Mouse (Mus musculus) hindbrain, embryonic 11.5 days (tissue): ENCODE results near the gene Siae. TPM values are rescaled to one million over a fixed set of nuclear protein-coding genes. Genes with fewer than 3 reads are reported as not detected.

ENCODE experiments used
- ATAC-seq: fragments of 200-750 bp; cut with Nextera tagmentation; 2 replicates; pipeline ENCODE4 v1.8.0; 2017; ENCODE audit warnings: mild to moderate bottlenecking, moderate TSS enrichment, moderate library complexity; ENCODE audit not compliant: low FRiP score
- DNase-seq: peaks from one replicate; pipeline ENCODE4 v3.0.0-alpha.2; 2015; ENCODE audit warnings: low spot score
- H3K27ac ChIP-seq: fragments of 300-500 bp; sonication (generic); 2 replicates; pipeline ENCODE4 v1.5.1; 2014; ENCODE audit warnings: mild to moderate bottlenecking, low read depth, low read length
- H3K27me3 ChIP-seq: fragments of 300-500 bp; sonication (generic); 2 replicates; pipeline ENCODE4 v1.6.1; 2014; ENCODE audit warnings: mild to moderate bottlenecking, low read length, moderate library complexity, mixed read lengths; ENCODE audit not compliant: control insufficient read depth, insufficient read depth
- H3K36me3 ChIP-seq: fragments of 300-500 bp; sonication (generic); 2 replicates; pipeline ENCODE4 v1.6.1; 2014; ENCODE audit warnings: mild to moderate bottlenecking, low read length, moderate library complexity, mixed read lengths; ENCODE audit not compliant: control insufficient read depth, insufficient read depth
- H3K4me1 ChIP-seq: fragments of 300-500 bp; sonication (generic); replicated peaks from 2 replicates; pipeline ENCODE4 v1.6.1; 2014; ENCODE audit warnings: low read length, mixed read lengths; ENCODE audit not compliant: control insufficient read depth, insufficient read depth
- H3K4me2 ChIP-seq: fragments of 300-500 bp; sonication (generic); replicated peaks from 2 replicates; pipeline ENCODE4 v1.6.1; 2014; ENCODE audit warnings: mild to moderate bottlenecking, low read depth, low read length
- H3K4me3 ChIP-seq: fragments of 300-500 bp; sonication (generic); 2 replicates; pipeline ENCODE4 v1.5.1; 2014; ENCODE audit warnings: low read depth, low read length
- H3K9ac ChIP-seq: fragments of 300-500 bp; sonication (generic); 2 replicates; pipeline ENCODE4 v1.6.1; 2014; ENCODE audit warnings: low read depth, low read length
- H3K9me3 ChIP-seq: fragments of 300-500 bp; sonication (generic); 2 replicates; pipeline ENCODE4 v1.6.1; 2016; ENCODE audit warnings: low read length; ENCODE audit not compliant: control insufficient read depth
- WGBS: fragments of 180-500 bp; shearing (Covaris S2); extraction: QIAGEN DNeasy Blood & Tissue Kit; methylation state at CpG from one replicate; pipeline ENCODE4 v1.1.7; 2014; 5-methylcytosine and 5-hydroxymethylcytosine counted together
- polyA plus RNA-seq: library from polyadenylated mRNA; unstranded; fragments of >200 nt; fragmentation: Nextera tagmentation; extraction: Ambion mirVana; gene quantifications from 2 replicates; pipeline ENCODE4 v1.2.1, GENCODE M21; 2014

The Siae gene
- polyA plus RNA-seq, 1 experiment from 2014 or later: 7.8 TPM

GRCm38 (mm10) chr9:37681123-37681522 is 125.6 kb downstream of the Siae start:
- no peak overlapping the region for H3K4me3 ChIP-seq
- ATAC-seq: no peak
- no peak overlapping the region for H3K27ac ChIP-seq
- H3K27me3 ChIP-seq: no peaks in the 10 kb centered on the region
- no peaks in the 10 kb centered on the region for H3K9me3 ChIP-seq
- no peaks in the 10 kb centered on the region for H3K36me3 ChIP-seq
- H3K4me2 ChIP-seq: no peak overlapping the region
- DNase-seq: no peak
- no peak overlapping the region for H3K9ac ChIP-seq
- no peaks in the 10 kb centered on the region for H3K4me1 ChIP-seq
- 90% methylated on average over 1 of the region's 1 CpGs for WGBS

- DNase-seq: no peak
- no peak for ATAC-seq
- Histone ChIP-seq H3K9ac (no peak overlapping the region), H3K9me3 (no peaks in the 10 kb centered on the region), H3K4me3 (no peak overlapping the region), H3K4me1 (no peaks in the 10 kb centered on the region), H3K27me3 (no peaks in the 10 kb centered on the region), H3K27ac (no peak overlapping the region), H3K4me2 (no peak overlapping the region), H3K36me3 (no peaks in the 10 kb centered on the region)
- WGBS: 85% methylated on average over 3 of the region's 3 CpGs
Observed at GRCm38 (mm10) chr9:37687288-37687940, 131.9 kb downstream of the Siae start.

GRCm38 (mm10) chr9:37687941-37688303 is 132.4 kb downstream of the Siae start:
- DNase-seq (no peak), ATAC-seq (no peak)
- no peak overlapping the region for H3K9ac ChIP-seq
- H3K36me3 ChIP-seq: no peaks in the 10 kb centered on the region
- 49% methylated on average over 3 of the region's 3 CpGs for WGBS
- H3K4me3 ChIP-seq: no peak overlapping the region
- no peaks in the 10 kb centered on the region for H3K9me3 ChIP-seq
- H3K4me2 ChIP-seq: no peak overlapping the region
- no peak overlapping the region for H3K27ac ChIP-seq
- H3K4me1 ChIP-seq: no peaks in the 10 kb centered on the region
- no peaks in the 10 kb centered on the region for H3K27me3 ChIP-seq

- peak; percentile 65 for DNase-seq
- Histone ChIP-seq H3K36me3 (no peaks in the 10 kb centered on the region), H3K27ac (no peak overlapping the region), H3K4me1 (no peaks in the 10 kb centered on the region), H3K4me3 (no peak overlapping the region), H3K9ac (no peak overlapping the region), H3K4me2 (no peak overlapping the region), H3K27me3 (no peaks in the 10 kb centered on the region), H3K9me3 (no peaks in the 10 kb centered on the region)
- ATAC-seq: no peak
- WGBS: 54% methylated on average over 5 of the region's 5 CpGs
Observed at GRCm38 (mm10) chr9:37689970-37690686, 134.6 kb downstream of the Siae start.

Other genes with a start within 250 kb of the Siae start
- 6.8 and 10.2 TPM in 2 replicates for gene Ccdc15, start 207.3 kb upstream of the Siae start, polyA plus RNA-seq
- 0.09 TPM in 1 of 2 replicates, not detected in the other for gene Hepacam, start 188.3 kb upstream of the Siae start, polyA plus RNA-seq
- 5.5 and 6.8 TPM in 2 replicates for gene Robo4, start 153.8 kb upstream of the Siae start, polyA plus RNA-seq
- gene Robo3, start 122.5 kb upstream of the Siae start, polyA plus RNA-seq: 120 TPM in 2 replicates
- gene Msantd2, start 66.4 kb upstream of the Siae start, polyA plus RNA-seq: 41.1 and 42.3 TPM in 2 replicates
- 29.1 and 31.2 TPM in 2 replicates for gene Esam, start 27.6 kb upstream of the Siae start, polyA plus RNA-seq
- gene Vsig2, start 16.4 kb upstream of the Siae start, polyA plus RNA-seq: 0.80 and 0.85 TPM in 2 replicates
- gene Nrgn, start 2.8 kb upstream of the Siae start, polyA plus RNA-seq: 3.4 TPM in 2 replicates
- 19.8 and 22.2 TPM in 2 replicates for gene Spa17, start 58.0 kb downstream of the Siae start, polyA plus RNA-seq
- 142 and 151 TPM in 2 replicates for gene Tbrg1, start 101.6 kb downstream of the Siae start, polyA plus RNA-seq
- 0.07 and 0.28 TPM in 2 replicates for gene Panx3, start 113.5 kb downstream of the Siae start, polyA plus RNA-seq
- gene Olfr160, start 160.6 kb downstream of the Siae start, polyA plus RNA-seq: not detected in 2 replicates
- gene Olfr874, start 189.4 kb downstream of the Siae start, polyA plus RNA-seq: not detected in 2 replicates
- gene Olfr875, start 216.2 kb downstream of the Siae start, polyA plus RNA-seq: not detected in 2 replicates
- gene Olfr876, start 247.3 kb downstream of the Siae start, polyA plus RNA-seq: not detected in 2 replicates